Mouse (Mus musculus): ENCODE data around the gene Myt1l.

The Myt1l gene

GRCm38 (mm10) chr12:29854151-29854585 is 326.0 kb downstream of the Myt1l start:
- in situ Hi-C loops (cut with MboI; ENCODE audit: low pct_unique_long_range_greater_than_20kb in 1 of 2, low sequenced_read_pairs in 2 of 2, unreplicated experiment in 1 of 2) = no loop called here

GRCm38 (mm10) chr12:29855007-29855406 is 326.8 kb downstream of the Myt1l start:
- in situ Hi-C loops (cut with MboI; ENCODE audit: low pct_unique_long_range_greater_than_20kb in 1 of 2, low sequenced_read_pairs in 2 of 2, unreplicated experiment in 1 of 2) = no loop called here

- in situ Hi-C loops (cut with MboI; ENCODE audit: low pct_unique_long_range_greater_than_20kb in 1 of 2, low sequenced_read_pairs in 2 of 2, unreplicated experiment in 1 of 2) = no loop called here
These were observed 332.8 kb downstream of the Myt1l start for GRCm38 (mm10) chr12:29860986-29861385.

- in situ Hi-C loops (cut with MboI; ENCODE audit: low pct_unique_long_range_greater_than_20kb in 1 of 2, low sequenced_read_pairs in 2 of 2, unreplicated experiment in 1 of 2) = no loop called here
These were observed 340.1 kb downstream of the Myt1l start for GRCm38 (mm10) chr12:29868295-29868694.

- in situ Hi-C loops (cut with MboI; ENCODE audit: low pct_unique_long_range_greater_than_20kb in 1 of 2, low sequenced_read_pairs in 2 of 2, unreplicated experiment in 1 of 2) = no loop called here
These were observed 340.6 kb downstream of the Myt1l start for GRCm38 (mm10) chr12:29868781-29869180.

GRCm38 (mm10) chr12:29872156-29872815 is 344.1 kb downstream of the Myt1l start:
- in situ Hi-C loops (cut with MboI; ENCODE audit: low pct_unique_long_range_greater_than_20kb in 1 of 2, low sequenced_read_pairs in 2 of 2, unreplicated experiment in 1 of 2) = no loop called here

GRCm38 (mm10) chr12:29873281-29873772 is 345.1 kb downstream of the Myt1l start:
- in situ Hi-C loops (cut with MboI; ENCODE audit: low pct_unique_long_range_greater_than_20kb in 1 of 2, low sequenced_read_pairs in 2 of 2, unreplicated experiment in 1 of 2) = no loop called here

- in situ Hi-C loops (cut with MboI; ENCODE audit: low pct_unique_long_range_greater_than_20kb in 1 of 2, low sequenced_read_pairs in 2 of 2, unreplicated experiment in 1 of 2) = no loop called here
These were observed 349.8 kb downstream of the Myt1l start for GRCm38 (mm10) chr12:29877977-29878376.

GRCm38 (mm10) chr12:29882871-29883617 is 354.9 kb downstream of the Myt1l start:
- in situ Hi-C loops (cut with MboI; ENCODE audit: low pct_unique_long_range_greater_than_20kb in 1 of 2, low sequenced_read_pairs in 2 of 2, unreplicated experiment in 1 of 2) = no loop called here

- in situ Hi-C loops (cut with MboI; ENCODE audit: low pct_unique_long_range_greater_than_20kb in 1 of 2, low sequenced_read_pairs in 2 of 2, unreplicated experiment in 1 of 2) = no loop called here
These were observed 356.2 kb downstream of the Myt1l start for GRCm38 (mm10) chr12:29884376-29884775.

GRCm38 (mm10) chr12:29894669-29895068 is 366.5 kb downstream of the Myt1l start:
- in situ Hi-C loops (cut with MboI; ENCODE audit: low pct_unique_long_range_greater_than_20kb in 1 of 2, low sequenced_read_pairs in 2 of 2, unreplicated experiment in 1 of 2) = no loop called here

GRCm38 (mm10) chr12:29897533-29898085 is 369.4 kb downstream of the Myt1l start:
- in situ Hi-C loops (cut with MboI; ENCODE audit: low pct_unique_long_range_greater_than_20kb in 1 of 2, low sequenced_read_pairs in 2 of 2, unreplicated experiment in 1 of 2) = no loop called here

GRCm38 (mm10) chr12:29904101-29904874 is 376.1 kb downstream of the Myt1l start:
- in situ Hi-C loops (cut with MboI; ENCODE audit: low pct_unique_long_range_greater_than_20kb in 1 of 2, low sequenced_read_pairs in 2 of 2, unreplicated experiment in 1 of 2) = no loop called here

- in situ Hi-C loops (cut with MboI; ENCODE audit: low pct_unique_long_range_greater_than_20kb in 1 of 2, low sequenced_read_pairs in 2 of 2, unreplicated experiment in 1 of 2) = no loop called here
These were observed 378.9 kb downstream of the Myt1l start for GRCm38 (mm10) chr12:29907056-29907455.

GRCm38 (mm10) chr12:29916139-29916538 is 388.0 kb downstream of the Myt1l start:
- in situ Hi-C loops (cut with MboI; ENCODE audit: low pct_unique_long_range_greater_than_20kb in 1 of 2, low sequenced_read_pairs in 2 of 2, unreplicated experiment in 1 of 2) = no loop called here

- in situ Hi-C loops (cut with MboI; ENCODE audit: low pct_unique_long_range_greater_than_20kb in 1 of 2, low sequenced_read_pairs in 2 of 2, unreplicated experiment in 1 of 2) = no loop called here
These were observed 388.6 kb downstream of the Myt1l start for GRCm38 (mm10) chr12:29916807-29917206.

GRCm38 (mm10) chr12:29920298-29920697 is 392.1 kb downstream of the Myt1l start:
- in situ Hi-C loops (cut with MboI; ENCODE audit: low pct_unique_long_range_greater_than_20kb in 1 of 2, low sequenced_read_pairs in 2 of 2, unreplicated experiment in 1 of 2) = no loop called here

- in situ Hi-C loops (cut with MboI; ENCODE audit: low pct_unique_long_range_greater_than_20kb in 1 of 2, low sequenced_read_pairs in 2 of 2, unreplicated experiment in 1 of 2) = no loop called here
These were observed 393.3 kb downstream of the Myt1l start for GRCm38 (mm10) chr12:29921481-29921880.

GRCm38 (mm10) chr12:29926896-29927295 is 398.7 kb downstream of the Myt1l start:
- in situ Hi-C loops (cut with MboI; ENCODE audit: low pct_unique_long_range_greater_than_20kb in 1 of 2, low sequenced_read_pairs in 2 of 2, unreplicated experiment in 1 of 2) = no loop called here
